Mouse (Mus musculus) liver, embryonic 14.5 days (tissue): ENCODE data around the gene Nrxn2.

Source experiments
- CTCF ChIP-seq: IDR thresholded peaks from 2 replicates; pipeline ENCODE4 v1.5.1; 2016; ENCODE audit warnings: antibody characterized with exemption, low read depth, control low read depth
- EP300 ChIP-seq: IDR thresholded peaks from 2 replicates; pipeline ENCODE4 v1.6.1; 2016; ENCODE audit warnings: antibody characterized with exemption, low read depth

- TF ChIP-seq CTCF (no peak), EP300 (no peak)
Measured at GRCm38 (mm10) chr19:6522289-6522688, 103.8 kb downstream of the Nrxn2 start.
